Mouse (Mus musculus): Measurements from ENCODE around the gene Cyp2t4. TPM values are rescaled to one million over a fixed set of nuclear protein-coding genes. Genes with fewer than 3 reads are reported as not detected.

The Cyp2t4 gene
- total RNA-seq, 2 experiments from 2014 or later, result not detected

- no peak for DNase-seq
Observed at GRCm38 (mm10) chr7:27161744-27162143, 8.2 kb downstream of the Cyp2t4 start.

GRCm38 (mm10) chr7:27162780-27163449 lies 9.4 kb downstream of the Cyp2t4 start:
- no peak for DNase-seq

- no peak for DNase-seq
Observed at GRCm38 (mm10) chr7:27163450-27163805, 9.9 kb downstream of the Cyp2t4 start.

- no peak for DNase-seq
Observed at GRCm38 (mm10) chr7:27164112-27164947, 10.8 kb downstream of the Cyp2t4 start.

GRCm38 (mm10) chr7:27165007-27165655 lies 11.6 kb downstream of the Cyp2t4 start:
- peak; percentile 83 for DNase-seq

GRCm38 (mm10) chr7:27165696-27166095 lies 12.2 kb downstream of the Cyp2t4 start:
- no peak for DNase-seq

GRCm38 (mm10) chr7:27166229-27166613 lies 12.7 kb downstream of the Cyp2t4 start:
- peak; percentile 94 for DNase-seq

GRCm38 (mm10) chr7:27166614-27167474 lies 13.3 kb downstream of the Cyp2t4 start, which contains the start of gene Egln2:
TSS of gene Egln2 (minus strand) at chr7:27166802.
- peak; percentile 97 for DNase-seq

- no peak for DNase-seq
Observed at GRCm38 (mm10) chr7:27167475-27168094, 14.1 kb downstream of the Cyp2t4 start.

GRCm38 (mm10) chr7:27168371-27168770 lies 14.9 kb downstream of the Cyp2t4 start:
- DNase-seq, result no peak

- DNase-seq, result no peak
Observed at GRCm38 (mm10) chr7:27170981-27171380, 17.5 kb downstream of the Cyp2t4 start.

GRCm38 (mm10) chr7:27174496-27174895 lies 21.0 kb downstream of the Cyp2t4 start:
- no peak for DNase-seq

- DNase-seq, result no peak
Observed at GRCm38 (mm10) chr7:27174896-27175295, 21.4 kb downstream of the Cyp2t4 start.

GRCm38 (mm10) chr7:27177942-27178323 lies 24.4 kb downstream of the Cyp2t4 start:
- no peak for DNase-seq

- peak; percentile 98 for DNase-seq
Observed at GRCm38 (mm10) chr7:27178324-27179216, 25.1 kb downstream of the Cyp2t4 start, which contains the start of gene Rab4b. TSS of gene Rab4b (minus strand) at chr7:27178896.

- DNase-seq, result no peak
Observed at GRCm38 (mm10) chr7:27179217-27179918, 25.9 kb downstream of the Cyp2t4 start.

- peak; percentile 76 for DNase-seq
Observed at GRCm38 (mm10) chr7:27180036-27180435, 26.5 kb downstream of the Cyp2t4 start.

GRCm38 (mm10) chr7:27180837-27181695 lies 27.6 kb downstream of the Cyp2t4 start, which contains the start of the genes Gm21983 and Mia:
TSS of gene Gm21983 (minus strand) at chr7:27181086.
TSS of gene Mia (minus strand) at chr7:27181157.
- DNase-seq, result no peak

- no peak for DNase-seq
Observed at GRCm38 (mm10) chr7:27182498-27182897, 29.0 kb downstream of the Cyp2t4 start.
